Mouse (Mus musculus) heart, postnatal 0 days (tissue): ENCODE data around the gene Iqch.

Experiments
- CTCF ChIP-seq: IDR thresholded peaks from 2 replicates; pipeline ENCODE4 v1.5.1; 2016; ENCODE audit warnings: antibody characterized with exemption, control low read depth, low read depth
- EP300 ChIP-seq: IDR thresholded peaks from 2 replicates; pipeline ENCODE4 v1.6.1; 2016; ENCODE audit warnings: antibody characterized with exemption, low read depth

DNA sequence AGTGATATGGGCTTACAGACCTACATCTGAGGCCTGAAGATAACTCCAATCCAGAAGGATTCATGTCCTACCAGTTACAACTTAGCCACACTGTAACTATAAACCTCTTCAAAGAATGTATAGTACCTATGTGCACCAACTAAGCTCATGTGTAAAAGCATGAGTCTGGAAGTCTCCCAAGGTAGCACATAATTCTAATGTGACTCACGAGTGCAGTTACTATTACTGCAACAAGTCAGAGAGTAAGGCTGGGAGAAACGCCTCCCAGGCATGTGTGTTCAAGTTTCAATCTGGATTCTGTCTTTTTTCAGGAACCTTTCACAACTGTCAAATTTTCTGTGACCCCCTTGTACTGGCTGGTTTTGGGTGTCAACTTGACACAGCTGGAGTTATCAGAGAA lies 22.2 kb downstream of the Iqch start:
- no peak for TF ChIP-seq CTCF
- no peak for TF ChIP-seq EP300
